8 mouse cellular contexts compared by ENCODE assay signal in genomic region chr8:106115897-106116296, GRCm38 (mm10). TPM values are rescaled to one million over a fixed set of nuclear protein-coding genes. Genes with fewer than 3 reads are reported as not detected.
DNase-seq lines count a peak whose midpoint lies in the region; ATAC-seq and TF ChIP-seq lines count a peak whose summit lies in the region.

No protein-coding gene starts in this region.

- TF ChIP-seq POLR2A in ES-Bruce4 (IDR thresholded peaks at IDR 0.05; ENCODE audit: insufficient read depth, low read length), result no peak

- peak; percentile 65 for DNase-seq in intestine, embryonic 14.5 days (ENCODE audit: low spot score)
- peak; percentile 43 for DNase-seq in c-Kit-positive CD71-positive TER-119-negative erythroid progenitor cells, embryonic 14.5 days (ENCODE audit: low read depth)
- DNase-seq in neural tube, embryonic 10.5 days (ENCODE audit: extremely low spot score, low spot score), result no peak
- DNase-seq in MN1 (ENCODE audit: low spot score), result no peak
- DNase-seq in urinary bladder, postnatal 25 days (ENCODE audit: low spot score), result no peak

- H3K4me1 ChIP-seq in intestine, embryonic 14.5 days (replicated peaks; ENCODE audit: control insufficient read depth, insufficient read depth, low read length), result no peaks in the 10 kb centered on the region
- no peaks in the 10 kb centered on the region for H3K4me1 ChIP-seq in intestine, embryonic 16.5 days (ENCODE audit: control insufficient read depth, insufficient read depth, low read length)
- no peaks in the 10 kb centered on the region for H3K4me1 ChIP-seq in ES-Bruce4 (ENCODE audit: control insufficient read depth, insufficient read depth, low read length)

- no peak overlapping the region for H3K9ac ChIP-seq in intestine, embryonic 14.5 days (ENCODE audit: low read length)
- H3K9ac ChIP-seq in intestine, embryonic 16.5 days (ENCODE audit: low read depth, low read length), result no peak overlapping the region
- no peak overlapping the region for H3K9ac ChIP-seq in ES-Bruce4 (ENCODE audit: low read depth, poor library complexity, severe bottlenecking)

- peak; percentile 51 for TF ChIP-seq CTCF in ES-Bruce4 (IDR thresholded peaks at IDR 0.05; ENCODE audit: low read depth, low read length)

- no peaks in the 10 kb centered on the region for H3K9me3 ChIP-seq in intestine, embryonic 14.5 days (ENCODE audit: control insufficient read depth, low read length)
- H3K9me3 ChIP-seq in intestine, embryonic 16.5 days (ENCODE audit: control insufficient read depth, low read length), result no peaks in the 10 kb centered on the region
- H3K9me3 ChIP-seq in ES-Bruce4 (replicated peaks; ENCODE audit: control insufficient read depth, insufficient read depth, low read length, poor library complexity, severe bottlenecking), result no peaks in the 10 kb centered on the region

- no peak overlapping the region for H3K4me3 ChIP-seq in intestine, embryonic 14.5 days (ENCODE audit: low read depth, low read length)
- no peak overlapping the region for H3K4me3 ChIP-seq in intestine, embryonic 16.5 days (ENCODE audit: low read length)
- no peak overlapping the region for H3K4me3 ChIP-seq in ES-Bruce4 (ENCODE audit: low read depth, low read length)

- WGBS in intestine, embryonic 14.5 days, result 94% methylated on average over 3 of the region's 3 CpGs
- WGBS in intestine, embryonic 16.5 days, result 93% methylated on average over 3 of the region's 3 CpGs

- ATAC-seq in intestine, embryonic 14.5 days (replicated peaks; ENCODE audit: low FRiP score, low TSS enrichment, low read depth), result no peak
- no peak for ATAC-seq in intestine, embryonic 16.5 days
- ATAC-seq in megakaryocyte, adult 5-6 weeks (ENCODE audit: poor library complexity, severe bottlenecking), result peak; percentile 67

- H3K4me2 ChIP-seq in intestine, embryonic 14.5 days (ENCODE audit: low read length), result no peak overlapping the region
- H3K4me2 ChIP-seq in intestine, embryonic 16.5 days (ENCODE audit: low read depth, low read length), result no peak overlapping the region

- TF ChIP-seq EP300 in ES-Bruce4 (IDR thresholded peaks at IDR 0.05; ENCODE audit: insufficient read depth, low read depth, low read length), result no peak

- H3K36me3 ChIP-seq in intestine, embryonic 14.5 days (ENCODE audit: control insufficient read depth, insufficient read depth, low read length), result peaks cover 38% of the 10 kb centered on the region
- H3K36me3 ChIP-seq in intestine, embryonic 16.5 days (ENCODE audit: control insufficient read depth, insufficient read depth, low read length), result peaks cover 3% of the 10 kb centered on the region
- peaks cover 28% of the 10 kb centered on the region for H3K36me3 ChIP-seq in ES-Bruce4 (ENCODE audit: control insufficient read depth, insufficient read depth, low read length, poor library complexity, severe bottlenecking)

- no peak overlapping the region for H3K27ac ChIP-seq in intestine, embryonic 14.5 days (ENCODE audit: low read depth)
- H3K27ac ChIP-seq in intestine, embryonic 16.5 days (ENCODE audit: low read length), result no peak overlapping the region
- no peak overlapping the region for H3K27ac ChIP-seq in ES-Bruce4 (ENCODE audit: insufficient read depth, low read length)

- no peaks in the 10 kb centered on the region for H3K27me3 ChIP-seq in intestine, embryonic 14.5 days (replicated peaks; ENCODE audit: control insufficient read depth, insufficient read depth, low read length)
- H3K27me3 ChIP-seq in intestine, embryonic 16.5 days (replicated peaks; ENCODE audit: control insufficient read depth, insufficient read depth, low read length), result no peaks in the 10 kb centered on the region
- no peaks in the 10 kb centered on the region for H3K27me3 ChIP-seq in ES-Bruce4 (ENCODE audit: control insufficient read depth, insufficient read depth, low read length, poor library complexity, severe bottlenecking)

RNA-seq across cellular contexts. Expression of gene Esrp2, which starts 20.9 kb away (rescaled TPM):
- polyA plus RNA-seq in intestine, embryonic 14.5 days (2014; fragmentation: Nextera tagmentation; extraction: Ambion mirVana), result 22.4 and 25.4 TPM in 2 replicates
- polyA plus RNA-seq in intestine, embryonic 16.5 days (2015; fragmentation: Nextera tagmentation; extraction: Ambion mirVana), result 35.7 and 38.9 TPM in 2 replicates
- 10.8 and 13.2 TPM in 2 replicates for polyA plus RNA-seq in ES-Bruce4 (2011; ENCODE audit: insufficient read depth, insufficient read length, low read depth, missing spikeins)
- total RNA-seq in megakaryocyte, adult 5-6 weeks (2015), result not detected in 2 replicates
- not detected in 2 replicates for total RNA-seq in megakaryocyte, adult 5-6 weeks (2017)

RNA-seq across cellular contexts. Expression of gene Pla2g15, which starts 34.3 kb away (rescaled TPM):
- 4.1 and 5.0 TPM in 2 replicates for polyA plus RNA-seq in intestine, embryonic 14.5 days (2014; fragmentation: Nextera tagmentation; extraction: Ambion mirVana)
- 10.1 and 10.7 TPM in 2 replicates for polyA plus RNA-seq in intestine, embryonic 16.5 days (2015; fragmentation: Nextera tagmentation; extraction: Ambion mirVana)
- 18.0 and 19.6 TPM in 2 replicates for polyA plus RNA-seq in ES-Bruce4 (2011; ENCODE audit: insufficient read depth, insufficient read length, low read depth, missing spikeins)
- 13.8 and 15.8 TPM in 2 replicates for total RNA-seq in megakaryocyte, adult 5-6 weeks (2015)
- total RNA-seq in megakaryocyte, adult 5-6 weeks (2017), result 12.9 and 15.8 TPM in 2 replicates

RNA-seq across cellular contexts. Expression of gene Slc7a6, which starts 52.8 kb away (rescaled TPM):
- polyA plus RNA-seq in intestine, embryonic 14.5 days (2014; fragmentation: Nextera tagmentation; extraction: Ambion mirVana), result 68.9 and 73.2 TPM in 2 replicates
- polyA plus RNA-seq in intestine, embryonic 16.5 days (2015; fragmentation: Nextera tagmentation; extraction: Ambion mirVana), result 24.5 and 24.6 TPM in 2 replicates
- 75.7 and 82.1 TPM in 2 replicates for polyA plus RNA-seq in ES-Bruce4 (2011; ENCODE audit: insufficient read depth, insufficient read length, low read depth, missing spikeins)
- 9.7 and 10.3 TPM in 2 replicates for total RNA-seq in megakaryocyte, adult 5-6 weeks (2015)
- total RNA-seq in megakaryocyte, adult 5-6 weeks (2017), result 7.6 and 9.4 TPM in 2 replicates

RNA-seq across cellular contexts. Expression of gene Nfatc3, which starts 57.3 kb away (rescaled TPM):
- polyA plus RNA-seq in intestine, embryonic 14.5 days (2014; fragmentation: Nextera tagmentation; extraction: Ambion mirVana), result 6.9 and 7.6 TPM in 2 replicates
- 4.0 and 4.5 TPM in 2 replicates for polyA plus RNA-seq in intestine, embryonic 16.5 days (2015; fragmentation: Nextera tagmentation; extraction: Ambion mirVana)
- 68.9 and 78.3 TPM in 2 replicates for polyA plus RNA-seq in ES-Bruce4 (2011; ENCODE audit: insufficient read depth, insufficient read length, low read depth, missing spikeins)
- total RNA-seq in megakaryocyte, adult 5-6 weeks (2015), result 104 and 108 TPM in 2 replicates
- 26.5 and 38.4 TPM in 2 replicates for total RNA-seq in megakaryocyte, adult 5-6 weeks (2017)

Comparison
In these comparisons a context has a peak if more than half of its experiments do, and no peak if none do; other contexts are left out.
1. DNase-seq: peak in intestine, embryonic 14.5 days (single experiment) and c-Kit-positive CD71-positive TER-119-negative erythroid progenitor cells, embryonic 14.5 days (single experiment); none in neural tube, embryonic 10.5 days (single experiment), MN1 (single experiment) and urinary bladder, postnatal 25 days (single experiment).